Mouse (Mus musculus) thymus, adult 2 months (tissue): Measurements from ENCODE around the gene Bok. TPM values are rescaled to one million over a fixed set of nuclear protein-coding genes. Genes with fewer than 3 reads are reported as not detected.
"Not testable (repeated sequence)": the region's sequence is repeated elsewhere in the genome, so short reads cannot be mapped to it uniquely, and the experiment has no call there.

Experiments
- DNase-seq: peaks from one replicate; pipeline ENCODE4 v3.0.0; 2021
- H3K27ac ChIP-seq: fragments of 200-500 bp; 2 replicates; pipeline ENCODE4 v1.5.1; 2012; ENCODE audit warnings: low read length, control low read depth; ENCODE audit not compliant: control insufficient read depth, insufficient read depth
- H3K27me3 ChIP-seq: fragments of 200-500 bp; 2 replicates; pipeline ENCODE4 v1.6.1; 2012; ENCODE audit warnings: mild to moderate bottlenecking, low read length, moderate library complexity, mixed read lengths; ENCODE audit not compliant: control insufficient read depth, insufficient read depth
- H3K36me3 ChIP-seq: fragments of 200-500 bp; 2 replicates; pipeline ENCODE4 v1.6.1; 2012; ENCODE audit warnings: mild to moderate bottlenecking, low read length, moderate library complexity; ENCODE audit not compliant: control insufficient read depth, insufficient read depth
- H3K4me1 ChIP-seq: fragments of 200-500 bp; replicated peaks from 2 replicates; pipeline ENCODE4 v1.6.1; 2012; ENCODE audit warnings: low read length; ENCODE audit not compliant: control insufficient read depth, insufficient read depth
- H3K4me3 ChIP-seq: fragments of 200-500 bp; 2 replicates; pipeline ENCODE4 v1.5.1; 2012; ENCODE audit warnings: mild to moderate bottlenecking, low read length, control low read depth, moderate library complexity; ENCODE audit not compliant: control insufficient read depth, insufficient read depth
- CTCF ChIP-seq: fragments of 200-500 bp; IDR thresholded peaks from 2 replicates; pipeline ENCODE4 v1.5.1; 2012; ENCODE audit warnings: mild to moderate bottlenecking, control low read depth, low read length, moderate library complexity, borderline replicate concordance; ENCODE audit not compliant: control insufficient read depth, poor library complexity, insufficient read depth; ENCODE audit errors: extremely low read depth
- POLR2A ChIP-seq: fragments of 200-500 bp; IDR thresholded peaks from 2 replicates; pipeline ENCODE4 v1.6.1; 2012; ENCODE audit warnings: mild to moderate bottlenecking, low read length, control low read depth, moderate library complexity; ENCODE audit not compliant: control insufficient read depth, poor library complexity, insufficient read depth; ENCODE audit errors: extremely low read depth
- WGBS: fragments of 180-500 bp; shearing (Covaris S2); methylation state at CpG from one replicate; pipeline ENCODE4 v1.1.7; 2018; 5-methylcytosine and 5-hydroxymethylcytosine counted together
- polyA plus RNA-seq: library from polyadenylated mRNA; depleted of rRNA; stranded (reverse); fragments of >200 nt; gene quantifications from 2 replicates; pipeline ENCODE4 v1.2.3, GENCODE M21; 2012

Bok gene
- polyA plus RNA-seq, 1 experiment = 30.7 TPM

- Histone ChIP-seq H3K27me3 (no peaks in the 10 kb centered on the region), H3K4me1 (peaks cover 2% of the 10 kb centered on the region; the same call in 1 of the 2 replicates), H3K4me3 (no peak overlapping the region), H3K27ac (no peak overlapping the region), H3K36me3 (no peaks in the 10 kb centered on the region)
- 86% methylated on average over 2 of the region's 2 CpGs for WGBS
- TF ChIP-seq CTCF (no peak), POLR2A (no peak)
- DNase-seq = no peak
These were observed 30.7 kb upstream of the Bok start for GRCm38 (mm10) chr1:93654798-93655197.

DNA sequence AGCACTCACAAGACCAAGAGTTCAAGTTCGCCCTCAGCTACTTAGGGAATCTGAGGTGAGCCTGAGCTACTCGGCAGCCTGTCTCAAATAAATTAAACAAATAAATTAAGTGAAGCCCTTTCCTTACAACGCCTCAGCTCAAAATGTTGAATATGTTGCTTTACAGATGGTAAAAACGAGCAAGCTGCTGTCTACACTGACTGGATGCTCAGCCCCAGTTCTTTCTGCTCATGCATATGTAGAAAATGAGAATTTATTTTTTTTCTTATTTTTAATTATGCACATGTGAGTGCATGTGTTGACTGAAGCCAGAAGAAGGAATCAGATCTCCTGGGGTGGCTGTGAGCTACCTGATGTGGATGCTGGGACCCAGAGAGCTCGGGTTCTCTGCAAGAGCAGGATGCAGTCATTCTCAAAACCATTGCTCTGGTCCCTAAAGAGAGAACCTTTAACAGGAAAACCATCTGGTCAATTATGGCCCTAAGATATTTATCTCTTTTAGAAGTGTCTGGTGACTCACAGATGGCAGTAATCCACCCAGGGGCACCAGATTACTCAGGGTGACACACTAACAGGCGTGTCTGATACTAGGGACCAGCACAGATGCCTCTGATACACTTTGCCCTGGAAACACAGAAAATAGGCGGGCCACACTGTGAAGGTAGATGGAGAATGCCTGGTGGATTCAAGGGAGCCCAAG is 29.0 kb upstream of the Bok start:
- Histone ChIP-seq H3K4me3 (no peak overlapping the region), H3K27ac (no peak overlapping the region), H3K36me3 (no peaks in the 10 kb centered on the region), H3K4me1 (peaks cover 2% of the 10 kb centered on the region; the same call in 1 of the 2 replicates), H3K27me3 (no peaks in the 10 kb centered on the region)
- DNase-seq = no peak
- WGBS = 90% methylated on average over 7 of the region's 7 CpGs
- no peak for TF ChIP-seq POLR2A
- no peak for TF ChIP-seq CTCF

- no peak for DNase-seq
- Histone ChIP-seq H3K36me3 (no peaks in the 10 kb centered on the region), H3K27ac (no peak overlapping the region), H3K4me3 (no peak overlapping the region), H3K4me1 (peaks cover 2% of the 10 kb centered on the region; the same call in 1 of the 2 replicates), H3K27me3 (no peaks in the 10 kb centered on the region)
- TF ChIP-seq CTCF = no peak
- no peak for TF ChIP-seq POLR2A
- 87% methylated on average over 5 of the region's 5 CpGs for WGBS
These were observed 28.5 kb upstream of the Bok start for GRCm38 (mm10) chr1:93657025-93657360.

DNA sequence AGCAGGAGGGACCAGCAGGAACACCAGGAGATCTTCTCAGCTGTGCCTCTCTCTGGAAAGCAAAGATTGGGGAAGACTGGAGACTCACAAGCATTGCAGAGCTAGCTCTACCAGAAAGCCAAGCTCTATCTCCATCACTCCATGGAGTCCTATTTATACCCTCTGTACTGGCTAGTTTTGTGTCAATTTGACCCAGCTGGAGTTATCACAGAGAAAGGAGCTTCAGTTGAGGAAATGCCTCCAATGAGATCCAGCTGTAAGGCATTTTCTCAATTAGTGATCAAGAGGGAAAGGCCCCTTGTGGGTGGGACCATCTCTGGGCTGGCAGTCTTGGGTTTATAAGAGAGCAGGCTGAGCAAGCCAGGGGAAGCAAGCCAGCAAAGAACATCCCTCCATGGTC is 26.9 kb upstream of the Bok start, which contains the start of gene Stk25:
Stk25 (minus strand) TSS at position 101 of the 400 bp plus-strand sequence.
- not testable (repeated sequence) for H3K27ac ChIP-seq, H3K27me3 ChIP-seq, H3K4me1 ChIP-seq, DNase-seq, H3K36me3 ChIP-seq, H3K4me3 ChIP-seq

DNA sequence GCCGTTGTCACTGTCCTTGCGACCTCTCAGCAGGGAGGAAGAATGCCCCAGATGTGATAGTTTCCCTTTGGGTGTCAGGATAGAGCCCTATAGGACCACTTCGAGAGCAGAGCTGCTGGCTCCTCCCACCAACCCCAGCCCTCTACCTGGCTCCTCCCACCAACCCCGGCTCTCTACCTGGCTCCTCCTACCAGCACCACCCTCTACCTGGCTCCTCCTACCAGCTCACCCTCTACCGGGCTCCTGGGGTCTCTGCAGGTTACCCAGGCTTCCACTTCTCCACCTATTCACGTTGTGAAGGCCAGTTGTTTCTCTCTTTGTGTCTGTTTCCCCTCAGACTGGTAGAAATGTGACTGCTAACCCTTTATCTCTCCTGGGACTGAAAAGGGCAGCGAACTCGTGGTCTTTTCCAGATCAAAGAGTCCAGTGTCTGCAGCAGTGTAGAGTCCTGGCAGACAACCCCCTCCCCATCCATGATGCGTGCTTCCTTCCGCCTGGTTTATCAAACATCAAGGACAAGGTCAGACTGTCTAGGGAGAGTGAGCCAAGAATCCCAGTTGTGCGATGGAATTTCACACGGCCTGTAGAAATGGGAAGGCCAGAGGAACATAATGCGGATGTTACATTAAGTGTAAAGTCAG is 17.6 kb upstream of the Bok start:
- H3K27me3 ChIP-seq = no peaks in the 10 kb centered on the region
- peak; percentile 31 for DNase-seq
- no peaks in the 10 kb centered on the region for H3K36me3 ChIP-seq
- no peak overlapping the region for H3K4me3 ChIP-seq
- WGBS = 55% methylated on average over 13 of the region's 13 CpGs
- TF ChIP-seq CTCF (no peak), POLR2A (no peak)
- H3K4me1 ChIP-seq = peaks cover 12% of the 10 kb centered on the region; the same call in 1 of the 2 replicates
- no peak overlapping the region for H3K27ac ChIP-seq

DNA sequence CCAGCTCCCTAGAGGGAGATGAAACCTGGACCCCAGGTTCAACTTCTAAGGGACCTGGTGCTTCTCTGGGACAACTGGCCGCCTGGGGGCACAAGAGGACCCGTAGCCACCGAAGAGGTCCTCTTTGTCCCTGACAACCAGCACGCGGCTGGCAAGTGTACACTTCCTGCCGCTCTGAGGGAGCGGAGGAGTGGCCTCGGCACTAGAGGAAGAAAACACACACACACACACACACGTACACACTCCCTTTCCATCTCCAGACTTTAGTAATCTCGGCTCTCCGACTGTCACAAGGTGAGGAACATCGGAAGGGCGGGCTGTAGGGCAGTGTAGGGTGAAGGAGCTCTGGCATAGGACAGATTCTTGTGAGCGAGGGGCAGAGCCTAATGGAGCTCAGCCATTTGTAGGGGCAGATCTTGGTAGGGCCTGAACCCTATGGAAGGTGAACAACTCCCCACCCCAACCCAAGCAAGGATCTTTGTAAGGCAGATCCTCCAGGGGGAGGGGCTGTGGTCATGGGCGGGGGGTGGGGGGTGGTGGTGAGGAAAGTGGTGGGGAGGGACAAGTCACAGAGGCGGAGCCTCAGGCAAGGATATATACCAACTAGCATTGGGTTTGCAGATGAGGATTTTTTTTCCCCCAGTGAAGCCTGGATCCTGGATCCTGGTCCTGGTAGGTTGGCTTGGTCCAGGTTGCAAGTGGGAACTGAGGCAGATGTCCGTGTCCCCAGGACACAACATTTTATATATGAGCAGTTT is 16.5 kb upstream of the Bok start:
- Histone ChIP-seq H3K27ac (no peak overlapping the region; the same call in 1 of the 2 replicates), H3K36me3 (no peaks in the 10 kb centered on the region), H3K4me3 (peak overlapping the region; percentile 53), H3K4me1 (peaks cover 12% of the 10 kb centered on the region; the same call in 1 of the 2 replicates), H3K27me3 (no peaks in the 10 kb centered on the region)
- TF ChIP-seq POLR2A (0 out of 2 replicates have a peak, but pooled peaks have one; percentile 25), CTCF (peak; percentile 70)
- 9% methylated on average over 17 of the region's 17 CpGs for WGBS
- DNase-seq = peak; percentile 67
